Mouse (Mus musculus) forebrain, embryonic 16.5 days (tissue): ENCODE data around the gene Nsd1. TPM values are rescaled to one million over a fixed set of nuclear protein-coding genes. Genes with fewer than 3 reads are reported as not detected.
"Not testable (repeated sequence)": the region's sequence is repeated elsewhere in the genome, so short reads cannot be mapped to it uniquely, and the experiment has no call there.

Experiments
- ATAC-seq: fragments of 200-750 bp; cut with Nextera tagmentation; 2 replicates; pipeline ENCODE4 v1.8.0; 2017; ENCODE audit warnings: mild to moderate bottlenecking, moderate library complexity
- H3K27ac ChIP-seq: fragments of 300-500 bp; sonication (generic); 2 replicates; pipeline ENCODE4 v1.5.1; 2014; ENCODE audit warnings: low read length, control low read depth
- H3K27me3 ChIP-seq: fragments of 300-500 bp; sonication (generic); replicated peaks from 2 replicates; pipeline ENCODE4 v1.6.1; 2014; ENCODE audit warnings: low read length; ENCODE audit not compliant: control insufficient read depth, insufficient read depth
- H3K36me3 ChIP-seq: fragments of 300-500 bp; sonication (generic); 2 replicates; pipeline ENCODE4 v1.6.1; 2014; ENCODE audit not compliant: control insufficient read depth, insufficient read depth
- H3K4me1 ChIP-seq: fragments of 300-500 bp; sonication (generic); replicated peaks from 2 replicates; pipeline ENCODE4 v1.6.1; 2014; ENCODE audit warnings: low read length; ENCODE audit not compliant: control insufficient read depth, insufficient read depth
- H3K4me2 ChIP-seq: fragments of 300-500 bp; sonication (generic); 2 replicates; pipeline ENCODE4 v1.6.1; 2014; ENCODE audit warnings: mild to moderate bottlenecking, low read length, control low read depth
- H3K4me3 ChIP-seq: fragments of 300-500 bp; sonication (generic); replicated peaks from 2 replicates; pipeline ENCODE4 v1.5.1; 2014; ENCODE audit warnings: mild to moderate bottlenecking, low read length, control low read depth
- H3K9ac ChIP-seq: fragments of 300-500 bp; sonication (generic); replicated peaks from 2 replicates; pipeline ENCODE4 v1.6.1; 2014; ENCODE audit warnings: low read depth, low read length, control low read depth
- H3K9me3 ChIP-seq: fragments of 300-500 bp; sonication (generic); 2 replicates; pipeline ENCODE4 v1.6.1; 2016; ENCODE audit warnings: low read length; ENCODE audit not compliant: control insufficient read depth
- WGBS: fragments of 180-500 bp; shearing (Covaris S2); extraction: QIAGEN DNeasy Blood & Tissue Kit; methylation state at CpG from one replicate; pipeline ENCODE4 v1.1.7; 2014; 5-methylcytosine and 5-hydroxymethylcytosine counted together
- polyA plus RNA-seq: library from polyadenylated mRNA; unstranded; fragments of >200 nt; fragmentation: Nextera tagmentation; extraction: Ambion mirVana; gene quantifications from 2 replicates; pipeline ENCODE4 v1.2.1, GENCODE M21; 2015

The Nsd1 gene
- polyA plus RNA-seq, 1 experiment from 2014 or later, result 53.1 TPM

GRCm38 (mm10) chr13:55182173-55182894, 27.2 kb upstream of the Nsd1 start:
- peak; percentile 65 for ATAC-seq
- Histone ChIP-seq H3K4me2 (peak overlapping the region; percentile 45), H3K27me3 (no peaks in the 10 kb centered on the region), H3K27ac (peak overlapping the region; percentile 68), H3K9ac (peak overlapping the region; percentile 33; the same call in 1 of the 2 replicates), H3K4me3 (peak overlapping the region; percentile 21), H3K9me3 (no peaks in the 10 kb centered on the region), H3K36me3 (no peaks in the 10 kb centered on the region), H3K4me1 (peaks cover 7% of the 10 kb centered on the region; the same call in 1 of the 2 replicates)
- 2% methylated on average over 23 of the region's 23 CpGs for WGBS

GRCm38 (mm10) chr13:55183382-55183781, 26.2 kb upstream of the Nsd1 start:
- Histone ChIP-seq H3K27me3 (no peaks in the 10 kb centered on the region), H3K4me1 (peaks cover 5% of the 10 kb centered on the region; the same call in 1 of the 2 replicates), H3K27ac (no peak overlapping the region), H3K4me2 (no peak overlapping the region), H3K36me3 (no peaks in the 10 kb centered on the region), H3K9ac (no peak overlapping the region), H3K9me3 (no peaks in the 10 kb centered on the region), H3K4me3 (no peak overlapping the region)
- WGBS, result 83% methylated on average over 6 of the region's 6 CpGs
- no peak for ATAC-seq

GRCm38 (mm10) chr13:55187062-55187461, 22.5 kb upstream of the Nsd1 start:
- H3K4me3 ChIP-seq, H3K4me2 ChIP-seq, H3K36me3 ChIP-seq, H3K9ac ChIP-seq, H3K9me3 ChIP-seq, H3K27me3 ChIP-seq, ATAC-seq, H3K27ac ChIP-seq: not testable (repeated sequence)
- 60% methylated on average over 3 of the region's 9 CpGs for WGBS
- peaks cover 17% of the 10 kb centered on the region for H3K4me1 ChIP-seq

GRCm38 (mm10) chr13:55189531-55190107, 20.0 kb upstream of the Nsd1 start:
- no peaks in the 10 kb centered on the region for H3K36me3 ChIP-seq
- H3K4me1 ChIP-seq, result peaks cover 13% of the 10 kb centered on the region
- peak overlapping the region; percentile 82 for H3K4me2 ChIP-seq
- ATAC-seq, result no peak; the same call in 1 of the 2 replicates
- H3K27me3 ChIP-seq, result no peaks in the 10 kb centered on the region
- H3K9me3 ChIP-seq, result no peaks in the 10 kb centered on the region
- H3K4me3 ChIP-seq, result peak overlapping the region; percentile 61
- H3K27ac ChIP-seq, result peak overlapping the region; percentile 92
- WGBS, result 4% methylated on average over 12 of the region's 12 CpGs
- peak overlapping the region; percentile 74 for H3K9ac ChIP-seq

- H3K4me3 ChIP-seq, result peak overlapping the region; percentile 61
- peaks cover 13% of the 10 kb centered on the region for H3K4me1 ChIP-seq
- H3K9ac ChIP-seq, result peak overlapping the region; percentile 74
- H3K4me2 ChIP-seq, result peak overlapping the region; percentile 82
- no peaks in the 10 kb centered on the region for H3K9me3 ChIP-seq
- 2% methylated on average over 34 of the region's 34 CpGs for WGBS
- no peaks in the 10 kb centered on the region for H3K36me3 ChIP-seq
- H3K27ac ChIP-seq, result peak overlapping the region; percentile 92
- no peaks in the 10 kb centered on the region for H3K27me3 ChIP-seq
- peak; percentile 100 for ATAC-seq
Observed at GRCm38 (mm10) chr13:55190121-55190868, 19.3 kb upstream of the Nsd1 start.

- Histone ChIP-seq H3K4me1 (peaks cover 13% of the 10 kb centered on the region), H3K27me3 (no peaks in the 10 kb centered on the region), H3K4me2 (no peak overlapping the region), H3K27ac (no peak overlapping the region), H3K9me3 (no peaks in the 10 kb centered on the region), H3K9ac (no peak overlapping the region), H3K4me3 (no peak overlapping the region), H3K36me3 (no peaks in the 10 kb centered on the region)
- 94% methylated on average over 5 of the region's 5 CpGs for WGBS
- no peak for ATAC-seq
Observed at GRCm38 (mm10) chr13:55191535-55191934, 18.0 kb upstream of the Nsd1 start.

GRCm38 (mm10) chr13:55202758-55203157, 6.8 kb upstream of the Nsd1 start:
- H3K9me3 ChIP-seq, H3K4me3 ChIP-seq, H3K4me2 ChIP-seq, H3K36me3 ChIP-seq, H3K9ac ChIP-seq, H3K27me3 ChIP-seq, H3K27ac ChIP-seq, ATAC-seq, H3K4me1 ChIP-seq: not testable (repeated sequence)
- WGBS, result 84% methylated on average over 4 of the region's 4 CpGs

- 84% methylated on average over 9 of the region's 9 CpGs for WGBS
- Histone ChIP-seq H3K4me3 (no peak overlapping the region), H3K4me2 (no peak overlapping the region), H3K27ac (no peak overlapping the region), H3K9me3 (no peaks in the 10 kb centered on the region), H3K36me3 (no peaks in the 10 kb centered on the region), H3K9ac (no peak overlapping the region), H3K4me1 (no peaks in the 10 kb centered on the region), H3K27me3 (no peaks in the 10 kb centered on the region)
- ATAC-seq, result no peak
Observed at GRCm38 (mm10) chr13:55203740-55204139, 5.8 kb upstream of the Nsd1 start.

GRCm38 (mm10) chr13:55204667-55205389, 4.8 kb upstream of the Nsd1 start:
- H3K27ac ChIP-seq, result no peak overlapping the region
- no peaks in the 10 kb centered on the region for H3K36me3 ChIP-seq
- H3K27me3 ChIP-seq, result no peaks in the 10 kb centered on the region
- 87% methylated on average over 8 of the region's 11 CpGs for whole genome bisulfite sequencing
- H3K9me3 ChIP-seq, result no peaks in the 10 kb centered on the region
- no peak overlapping the region for H3K4me3 ChIP-seq
- H3K9ac ChIP-seq, result no peak overlapping the region
- no peak for ATAC-seq
- no peak overlapping the region for H3K4me2 ChIP-seq
- peaks cover 2% of the 10 kb centered on the region; the same call in 1 of the 2 replicates for H3K4me1 ChIP-seq
